21 mouse cellular contexts compared by ENCODE assay signal in genomic region chr6:115999227-115999626, GRCm38 (mm10). TPM values are rescaled to one million over a fixed set of nuclear protein-coding genes. Genes with fewer than 3 reads are reported as not detected.
DNase-seq lines count a peak whose midpoint lies in the region; ATAC-seq lines count a peak whose summit lies in the region.
"Had no signal": no experiment of that assay in that cellular context is flagged by ENCODE, and none has a peak within 500 bp of the region (broad histone marks: within the 10 kb centered on the region; RNA-seq: fewer than 3 reads in every experiment).

No protein-coding gene starts in this region.

- no peak for ATAC-seq in kidney, embryonic 14.5 days (ENCODE audit: low FRiP score, low TSS enrichment)
- ATAC-seq in megakaryocyte progenitor cell, adult 5-6 weeks (replicated peaks; ENCODE audit: poor library complexity), result no peak
- ATAC-seq: intestine, embryonic 15.5 days had no signal

- H3K36me3 ChIP-seq in kidney, embryonic 14.5 days (ENCODE audit: control insufficient read depth, insufficient read depth, low read length), result no peaks in the 10 kb centered on the region
- no peaks in the 10 kb centered on the region for H3K36me3 ChIP-seq in embryonic facial prominence, embryonic 10.5 days (replicated peaks)
- H3K36me3 ChIP-seq: embryonic facial prominence, embryonic 12.5 days; forebrain, embryonic 10.5 days; intestine, embryonic 15.5 days; limb, embryonic 13.5 days; neural tube, embryonic 12.5 days had no signal

- no peaks in the 10 kb centered on the region for H3K9me3 ChIP-seq in kidney, embryonic 14.5 days (ENCODE audit: control insufficient read depth, low read length)
- H3K9me3 ChIP-seq in embryonic facial prominence, embryonic 10.5 days, result no peaks in the 10 kb centered on the region
- H3K9me3 ChIP-seq: embryonic facial prominence, embryonic 12.5 days; forebrain, embryonic 10.5 days; intestine, embryonic 15.5 days; limb, embryonic 13.5 days; neural tube, embryonic 12.5 days had no signal

- H3K9ac ChIP-seq in kidney, embryonic 14.5 days (ENCODE audit: low read depth, low read length), result no peak overlapping the region
- H3K9ac ChIP-seq: embryonic facial prominence, embryonic 12.5 days; intestine, embryonic 15.5 days; limb, embryonic 13.5 days; neural tube, embryonic 12.5 days had no signal

- 74% methylated on average over 2 of the region's 2 CpGs for WGBS in kidney, embryonic 14.5 days
- WGBS in embryonic facial prominence, embryonic 10.5 days, result 78% methylated on average over 2 of the region's 2 CpGs

- no peak overlapping the region for H3K27ac ChIP-seq in kidney, embryonic 14.5 days (ENCODE audit: low read depth, low read length)
- H3K27ac ChIP-seq in embryonic facial prominence, embryonic 10.5 days (replicated peaks), result peak overlapping the region; percentile 67; the same call in 1 of the 2 replicates
- H3K27ac ChIP-seq: embryonic facial prominence, embryonic 12.5 days; limb, embryonic 13.5 days; neural tube, embryonic 12.5 days; stomach, postnatal 0 days had no signal

- H3K4me1 ChIP-seq in kidney, embryonic 14.5 days (ENCODE audit: control insufficient read depth, insufficient read depth, low read length), result peaks cover 32% of the 10 kb centered on the region
- H3K4me1 ChIP-seq in embryonic facial prominence, embryonic 10.5 days, result peaks cover 61% of the 10 kb centered on the region

- no peak overlapping the region for H3K4me2 ChIP-seq in kidney, embryonic 14.5 days (replicated peaks; ENCODE audit: low read depth, low read length)
- H3K4me2 ChIP-seq: embryonic facial prominence, embryonic 12.5 days; intestine, embryonic 15.5 days; limb, embryonic 13.5 days; neural tube, embryonic 12.5 days had no signal

- no peak overlapping the region for H3K4me3 ChIP-seq in kidney, embryonic 14.5 days (ENCODE audit: low read length)
- no peak overlapping the region for H3K4me3 ChIP-seq in embryonic facial prominence, embryonic 10.5 days
- H3K4me3 ChIP-seq: embryonic facial prominence, embryonic 12.5 days; forebrain, embryonic 10.5 days; intestine, embryonic 15.5 days; limb, embryonic 13.5 days; neural tube, embryonic 12.5 days had no signal

- DNase-seq in adrenal gland, adult (ENCODE audit: inconsistent age in 2 of 2, low spot score in 1 of 2), result peak; percentile 64 to 79
- no peak for DNase-seq in adrenal gland, postnatal 4 days (ENCODE audit: low spot score in 2 of 2)
- peak; percentile 58 for DNase-seq in kidney, postnatal 10 days
- DNase-seq in ZHBTc4 (ENCODE audit: low read depth, low spot score), result peak; percentile 62
- DNase-seq in embryonic facial prominence, embryonic 10.5 days (ENCODE audit: low spot score), result no peak
- DNase-seq in thymus, postnatal 10 days (ENCODE audit: low spot score in 2 of 2), result no peak
- DNase-seq: cerebellum, postnatal 25 days; layer of hippocampus, postnatal 36 days; lung, adult 18-20 months; right cerebral cortex, adult 18-20 months had no signal

- peaks cover under 1% of the 10 kb centered on the region; the same call in 1 of the 2 replicates for H3K27me3 ChIP-seq in kidney, embryonic 14.5 days (ENCODE audit: control insufficient read depth, insufficient read depth, low read length)
- H3K27me3 ChIP-seq in embryonic facial prominence, embryonic 10.5 days (replicated peaks; ENCODE audit: low read depth, poor library complexity, severe bottlenecking), result peaks cover 33% of the 10 kb centered on the region
- H3K27me3 ChIP-seq: intestine, embryonic 15.5 days had no signal

RNA-seq across cellular contexts. Expression of gene Plxnd1, which starts 4.4 kb away (rescaled TPM):
- 100 to 1,000 TPM; 237 to 271 TPM for total RNA-seq in adrenal gland, postnatal 4 days (2021)
- polyA plus RNA-seq in kidney, embryonic 14.5 days (2014; fragmentation: Nextera tagmentation; extraction: Ambion mirVana), result 58.3 and 62.7 TPM in 2 replicates
- polyA plus RNA-seq in embryonic facial prominence, embryonic 10.5 days (2016; fragmentation: Nextera tagmentation; extraction: Ambion mirVana), result 26.8 and 28.1 TPM in 2 replicates
- 51.5 and 70.9 TPM in 2 replicates for total RNA-seq in megakaryocyte progenitor cell, adult 5-6 weeks (2015)
- 33.9 and 43.9 TPM in 2 replicates for total RNA-seq in megakaryocyte progenitor cell, adult 5-6 weeks (2017)

RNA-seq across cellular contexts. Expression of gene H1foo, which starts 54.5 kb away (rescaled TPM):
- total RNA-seq in adrenal gland, postnatal 4 days (2021), result not detected
- not detected in 2 replicates for polyA plus RNA-seq in kidney, embryonic 14.5 days (2014; fragmentation: Nextera tagmentation; extraction: Ambion mirVana)
- not detected in 2 replicates for polyA plus RNA-seq in embryonic facial prominence, embryonic 10.5 days (2016; fragmentation: Nextera tagmentation; extraction: Ambion mirVana)
- total RNA-seq in megakaryocyte progenitor cell, adult 5-6 weeks (2015), result not detected in 2 replicates
- not detected in 2 replicates for total RNA-seq in megakaryocyte progenitor cell, adult 5-6 weeks (2017)
- total RNA-seq: hematopoietic stem cell, adult 5-6 weeks; layer of hippocampus, postnatal 36 days; midbrain, postnatal 0 days had no signal
- polyA plus RNA-seq: embryonic facial prominence, embryonic 12.5 days; forebrain, embryonic 10.5 days; intestine, embryonic 15.5 days; limb, embryonic 13.5 days; midbrain, postnatal 0 days; neural tube, embryonic 12.5 days; spleen, adult 2 months; stomach, postnatal 0 days had no signal

Comparison
In these comparisons a context has a peak if more than half of its experiments do, and no peak if none do; other contexts are left out.
1. DNase-seq: peak in adrenal gland, adult (2 of 2), kidney, postnatal 10 days (single experiment) and ZHBTc4 (single experiment); none in adrenal gland, postnatal 4 days (0 of 2), embryonic facial prominence, embryonic 10.5 days (single experiment) and thymus, postnatal 10 days (0 of 2).